Mouse (Mus musculus) CH12.LX (cell line): ENCODE measurements around the gene Nme1. TPM values are rescaled to one million over a fixed set of nuclear protein-coding genes. Genes with fewer than 3 reads are reported as not detected.
A peak's percentile ranks its signal among the peaks of the same experiment; 100 is the strongest.

ENCODE experiments used
- DNase-seq: peaks from one replicate; pipeline ENCODE4 v3.0.0-alpha.2; 2013; ENCODE audit errors: extremely low read depth
- H3K27ac ChIP-seq: 2 replicates; pipeline ENCODE4 v1.5.1; 2012; ENCODE audit warnings: low read depth, mild to moderate bottlenecking, control low read depth, moderate library complexity; ENCODE audit not compliant: insufficient read depth
- H3K27me3 ChIP-seq: replicated peaks from 2 replicates; pipeline ENCODE3; 2012; ENCODE audit warnings: inconsistent platforms
- H3K36me3 ChIP-seq, 2 experiments: replicated peaks in 1 of 2; 2 replicates each; pipeline versions ENCODE3 to v1.6.1; 2012; ENCODE audit warnings: inconsistent platforms in 1 of 2, low read length in 1 of 2, mild to moderate bottlenecking in 1 of 2, mixed read lengths in 1 of 2, moderate library complexity in 1 of 2; ENCODE audit not compliant: control insufficient read depth in 1 of 2, insufficient read depth in 1 of 2
- H3K4me1 ChIP-seq, 2 experiments: 2 replicates each; pipeline ENCODE4 v1.6.1; 2012; ENCODE audit warnings: inconsistent platforms in 1 of 2, moderate library complexity in 1 of 2; ENCODE audit not compliant: insufficient read depth in 2 of 2, control insufficient read depth in 1 of 2
- H3K4me2 ChIP-seq: 2 replicates; pipeline ENCODE4 v1.6.1; 2012; ENCODE audit warnings: low read depth, mild to moderate bottlenecking, control low read depth; ENCODE audit not compliant: poor library complexity, insufficient read depth, severe bottlenecking
- H3K4me3 ChIP-seq, 3 experiments: fragments of 150-350 bp in 1 of 3; sonication (generic) in 1 of 3; replicated peaks in 1 of 3; 2 replicates each; pipeline versions ENCODE3 to v1.5.1; 2011 to 2012; ENCODE audit warnings: low read depth in 2 of 3, low read length in 2 of 3, mild to moderate bottlenecking in 2 of 3, moderate library complexity in 2 of 3, control low read depth in 1 of 3, improper control_type of control experiment in 1 of 3, inconsistent platforms in 1 of 3, mixed read lengths in 1 of 3; ENCODE audit not compliant: poor library complexity in 1 of 3
- H3K79me2 ChIP-seq: replicated peaks from 2 replicates; pipeline ENCODE4 v1.6.1; 2012; ENCODE audit warnings: mild to moderate bottlenecking, moderate library complexity; ENCODE audit not compliant: control insufficient read depth, poor library complexity, insufficient read depth, severe bottlenecking; ENCODE audit errors: extremely low read depth
- H3K9ac ChIP-seq: 2 replicates; pipeline ENCODE4 v1.6.1; 2012; ENCODE audit warnings: low read depth, mild to moderate bottlenecking, control low read depth, moderate library complexity; ENCODE audit not compliant: insufficient read depth
- H3K9me3 ChIP-seq: replicated peaks from 2 replicates; pipeline ENCODE3; 2012; ENCODE audit warnings: low read length, inconsistent platforms, mixed read lengths
- ELF1 ChIP-seq: IDR thresholded peaks from 2 replicates; pipeline ENCODE4 v1.6.1; 2014; ENCODE audit warnings: low read depth, mild to moderate bottlenecking, inconsistent platforms, low read length, improper control_type of control experiment
- EP300 ChIP-seq: IDR thresholded peaks from 2 replicates; pipeline ENCODE4 v1.6.1; 2011; ENCODE audit warnings: low read length, improper control_type of control experiment
- KAT2A ChIP-seq: IDR thresholded peaks from 2 replicates; pipeline ENCODE4 v1.6.1; 2012; ENCODE audit warnings: low read length, improper control_type of control experiment, inconsistent platforms; ENCODE audit not compliant: insufficient replicate concordance
- MYC ChIP-seq: IDR thresholded peaks from 2 replicates; pipeline ENCODE4 v1.6.1; 2011; ENCODE audit warnings: low read depth, mild to moderate bottlenecking, improper control_type of control experiment, low read length
- POLR2A ChIP-seq: IDR thresholded peaks from 2 replicates; pipeline ENCODE4 v1.6.1; 2011; ENCODE audit warnings: low read depth, mild to moderate bottlenecking, improper control_type of control experiment, low read length
- POLR2AphosphoS2 ChIP-seq: IDR thresholded peaks from 2 replicates; pipeline ENCODE4 v1.6.1; 2011; ENCODE audit warnings: low read depth, low read length, improper control_type of control experiment
- USF2 ChIP-seq: conservative IDR thresholded peaks from 2 replicates; pipeline ENCODE4 v1.6.1; 2011; ENCODE audit warnings: low read depth, low read length, improper control_type of control experiment
- dilution Hi-C: fragments of 300-500 bp; cut with MboI; formaldehyde crosslinking; loops from 2 replicates; pipeline ENCODE4 v1.14.3; 2020; ENCODE audit warnings: low sequenced_read_pairs; ENCODE audit not compliant: extremely low pct_unique_long_range_greater_than_20kb, extremely low pct_ligation_motif_present
- in situ Hi-C: fragments of 300-500 bp; cut with MboI; formaldehyde crosslinking; loops from 3 replicates; pipeline ENCODE4 v1.14.3; 2019; ENCODE audit warnings: low sequenced_read_pairs, low pct_ligation_motif_present, low pct_unique_long_range_greater_than_20kb, mixed read lengths
- polyA plus RNA-seq: library from polyadenylated mRNA; unstranded; fragments of >175 nt; gene quantifications from 2 replicates; pipeline ENCODE4 v1.2.1, GENCODE M21; 2012; ENCODE audit warnings: low read depth; ENCODE audit not compliant: insufficient read length
- total RNA-seq, 2 experiments: library from RNA; depleted of rRNA; stranded (reverse); fragments of 300-350 nt in 1 of 2; fragments of >200 nt in 1 of 2; gene quantifications; 2 replicates each; pipeline ENCODE4 v1.2.3; 2012 to 2014

The Nme1 gene
- total and polyA plus RNA-seq, 3 experiments, result 129 to 443 (median 187) TPM

- no peak for DNase-seq
- H3K9me3 ChIP-seq, result no peaks in the 10 kb centered on the region
- no peaks in the 10 kb centered on the region for H3K27me3 ChIP-seq
- H3K4me3 ChIP-seq, result no peak overlapping the region
- no peak overlapping the region for H3K4me2 ChIP-seq
- H3K9ac ChIP-seq, result no peak overlapping the region
- H3K27ac ChIP-seq, result no peak overlapping the region; the same call in 1 of the 2 replicates
- peaks cover 5 to 37% of the 10 kb centered on the region in 2 experiments for H3K4me1 ChIP-seq
- dilution Hi-C loops (no loop called here), in situ Hi-C loops (loop anchor here (10.0 to 25.0 kb wide), 2 partner anchors 109 to 297 kb away; no protein-coding TSS in a partner anchor)
- no peak for TF ChIP-seq ELF1
- no peak for TF ChIP-seq USF2
- peaks cover 49% of the 10 kb centered on the region for H3K79me2 ChIP-seq
- H3K36me3 ChIP-seq, result peaks cover 46 to 55% of the 10 kb centered on the region in 2 experiments
These were observed 2.9 kb downstream of the Nme1 start for GRCm38 (mm10) chr11:93965391-93965790.

- H3K27me3 ChIP-seq, result no peaks in the 10 kb centered on the region
- in situ Hi-C loops, result loop anchor here (10.0 to 25.0 kb wide), 2 partner anchors 112 to 299 kb away; no protein-coding TSS in a partner anchor
- peaks cover 67 to 78% of the 10 kb centered on the region in 2 experiments for H3K36me3 ChIP-seq
- dilution Hi-C loops, result no loop called here
- no peak overlapping the region for H3K9ac ChIP-seq
- peaks cover 46% of the 10 kb centered on the region for H3K79me2 ChIP-seq
- no peak overlapping the region for H3K27ac ChIP-seq
- TF ChIP-seq MYC (no peak), POLR2A (peak; percentile 17; the same call in 1 of the 2 replicates)
- H3K4me2 ChIP-seq, result no peak overlapping the region
- H3K4me3 ChIP-seq, result no peak overlapping the region
- DNase-seq, result no peak
- peaks cover 3 to 27% of the 10 kb centered on the region in 2 experiments for H3K4me1 ChIP-seq
- no peaks in the 10 kb centered on the region for H3K9me3 ChIP-seq
These were observed 5.3 kb downstream of the Nme1 start for GRCm38 (mm10) chr11:93963013-93963412.

- H3K36me3 ChIP-seq, result peaks cover 71 to 89% of the 10 kb centered on the region in 2 experiments
- TF ChIP-seq EP300, result no peak
- TF ChIP-seq MYC, result no peak
- no peak for TF ChIP-seq POLR2AphosphoS2
- no peak for TF ChIP-seq KAT2A
- DNase-seq, result no peak
- H3K9me3 ChIP-seq, result no peaks in the 10 kb centered on the region
- no peak overlapping the region for H3K9ac ChIP-seq
- no peak overlapping the region for H3K4me2 ChIP-seq
- H3K27ac ChIP-seq, result no peak overlapping the region
- H3K27me3 ChIP-seq, result no peaks in the 10 kb centered on the region
- dilution Hi-C loops (no loop called here), in situ Hi-C loops (loop anchor here (10.0 to 25.0 kb wide), 2 partner anchors 113 to 301 kb away; no protein-coding TSS in a partner anchor)
- H3K4me1 ChIP-seq, result peaks cover 5 to 40% of the 10 kb centered on the region in 2 experiments
- H3K4me3 ChIP-seq, result no peak overlapping the region
- peaks cover 33% of the 10 kb centered on the region for H3K79me2 ChIP-seq
These were observed 6.8 kb downstream of the Nme1 start for GRCm38 (mm10) chr11:93961482-93961881.
